Mouse (Mus musculus) liver, embryonic 18 days (tissue): ENCODE measurements around the gene Gm9508. TPM values are rescaled to one million over a fixed set of nuclear protein-coding genes. Genes with fewer than 3 reads are reported as not detected.

Experiments used
- polyA plus RNA-seq: library from polyadenylated mRNA; depleted of rRNA; stranded (reverse); fragments of >200 nt; gene quantifications from 2 replicates; pipeline ENCODE4 v1.2.3, GENCODE M21; 2012; rRNA removed

Gene Gm9508
- not detected in 2 replicates for polyA plus RNA-seq

GRCm38 (mm10) chr10:77697133-77697532 is at the start of gene Gm9508:
Gene Gm9508, minus strand, starts transcription at chr10:77697233.

GRCm38 (mm10) chr10:77741924-77742688 is 45.1 kb upstream of the Gm9508 start, which contains the start of gene Gm18596:
Gene Gm18596, minus strand, starts transcription at chr10:77742638.

GRCm38 (mm10) chr10:77726186-77726585 is 29.2 kb upstream of the Gm9508 start, which contains the start of gene Gm10100:
Gene Gm10100, plus strand, starts transcription at chr10:77726486.

GRCm38 (mm10) chr10:77720299-77720698 is 23.3 kb upstream of the Gm9508 start, which contains the start of gene Krtap12-1:
Gene Krtap12-1, plus strand, starts transcription at chr10:77720599.

GRCm38 (mm10) chr10:77715507-77715906 is 18.5 kb upstream of the Gm9508 start, which contains the start of gene Gm10142:
Gene Gm10142, plus strand, starts transcription at chr10:77715807.

GRCm38 (mm10) chr10:77711157-77711556 is 14.1 kb upstream of the Gm9508 start, which contains the start of gene Gm10024:
Gene Gm10024, plus strand, starts transcription at chr10:77711457.

GRCm38 (mm10) chr10:77706326-77706725 is 9.3 kb upstream of the Gm9508 start, which contains the start of gene Gm10272:
Gene Gm10272, plus strand, starts transcription at chr10:77706626.

GRCm38 (mm10) chr10:77690356-77690807 is 6.7 kb downstream of the Gm9508 start, which contains the start of gene Gm19402:
Gene Gm19402, minus strand, starts transcription at chr10:77690757.

GRCm38 (mm10) chr10:77685895-77686664 is 11.0 kb downstream of the Gm9508 start, which contains the start of gene Tspear:
Gene Tspear, plus strand, starts transcription at chr10:77686569.

Other genes starting within 250 kb of the Gm9508 start
- 9.8 and 10.5 TPM in 2 replicates for gene Fam207a, start 181.4 kb downstream of the Gm9508 start, polyA plus RNA-seq
- gene Itgb2, start 167.0 kb downstream of the Gm9508 start, polyA plus RNA-seq: 25.0 and 31.3 TPM in 2 replicates
- gene Pttg1ip, start 115.5 kb downstream of the Gm9508 start, polyA plus RNA-seq: 77.8 TPM in 2 replicates
- gene Sumo3, start 91.1 kb downstream of the Gm9508 start, polyA plus RNA-seq: 123 and 134 TPM in 2 replicates
- 0.16 TPM in 1 of 2 replicates, not detected in the other for gene Gm49325, start 91.0 kb downstream of the Gm9508 start, polyA plus RNA-seq
- gene Ube2g2, start 75.0 kb downstream of the Gm9508 start, polyA plus RNA-seq: 22.9 and 27.2 TPM in 2 replicates
- 0.10 and 0.12 TPM in 2 replicates for gene Tspear, start 10.7 kb downstream of the Gm9508 start, polyA plus RNA-seq
- gene Gm19402, start 6.5 kb downstream of the Gm9508 start, polyA plus RNA-seq: not detected in 2 replicates
- gene Gm10272, start 9.4 kb upstream of the Gm9508 start, polyA plus RNA-seq: not detected in 2 replicates
- gene Gm10024, start 14.2 kb upstream of the Gm9508 start, polyA plus RNA-seq: not detected in 2 replicates
- gene Gm10142, start 18.6 kb upstream of the Gm9508 start, polyA plus RNA-seq: not detected in 2 replicates
- not detected in 2 replicates for gene Krtap12-1, start 23.4 kb upstream of the Gm9508 start, polyA plus RNA-seq
- not detected in 2 replicates for gene Gm10100, start 29.3 kb upstream of the Gm9508 start, polyA plus RNA-seq
- not detected in 2 replicates for gene Gm18596, start 45.4 kb upstream of the Gm9508 start, polyA plus RNA-seq
- not detected in 2 replicates for gene Gm9736, start 54.1 kb upstream of the Gm9508 start, polyA plus RNA-seq
- gene Gm3233, start 62.4 kb upstream of the Gm9508 start, polyA plus RNA-seq: not detected in 2 replicates
- gene Gm3238, start 74.1 kb upstream of the Gm9508 start, polyA plus RNA-seq: not detected in 2 replicates
- gene Gm7138, start 79.7 kb upstream of the Gm9508 start, polyA plus RNA-seq: not detected in 2 replicates
- not detected in 2 replicates for gene Gm3250, start 85.3 kb upstream of the Gm9508 start, polyA plus RNA-seq
- not detected in 2 replicates for gene Gm7137, start 91.0 kb upstream of the Gm9508 start, polyA plus RNA-seq
- gene Gm9639, start 97.8 kb upstream of the Gm9508 start, polyA plus RNA-seq: not detected in 2 replicates
- gene Gm19668, start 101.9 kb upstream of the Gm9508 start, polyA plus RNA-seq: not detected in 2 replicates
- gene Gm9507, start 114.6 kb upstream of the Gm9508 start, polyA plus RNA-seq: not detected in 2 replicates
- gene Gm2696, start 117.4 kb upstream of the Gm9508 start, polyA plus RNA-seq: not detected in 2 replicates
- gene Krtap10-4, start 129.9 kb upstream of the Gm9508 start, polyA plus RNA-seq: not detected in 2 replicates
- not detected in 2 replicates for gene Krtap10-10, start 138.7 kb upstream of the Gm9508 start, polyA plus RNA-seq
- not detected in 2 replicates for gene Gm36176, start 149.6 kb upstream of the Gm9508 start, polyA plus RNA-seq
- gene Gm10318, start 155.6 kb upstream of the Gm9508 start, polyA plus RNA-seq: not detected in 2 replicates
- not detected in 2 replicates for gene Gm3285, start 164.7 kb upstream of the Gm9508 start, polyA plus RNA-seq
- 17.4 and 18.2 TPM in 2 replicates for gene Lrrc3, start 205.3 kb upstream of the Gm9508 start, polyA plus RNA-seq